Mouse (Mus musculus) stomach, postnatal 0 days (tissue): ENCODE measurements around the gene Nufip1.

ENCODE experiments used
- CTCF ChIP-seq: IDR thresholded peaks from 2 replicates; pipeline ENCODE4 v1.5.1; 2016; ENCODE audit warnings: antibody characterized with exemption, low read depth, mild to moderate bottlenecking, moderate library complexity
- EP300 ChIP-seq: optimal IDR thresholded peaks from 2 replicates; pipeline ENCODE3; 2016; ENCODE audit warnings: antibody characterized with exemption

- TF ChIP-seq CTCF: peak; percentile 91
- TF ChIP-seq EP300: no peak
These were observed 11.4 kb downstream of the Nufip1 start for GRCm38 (mm10) chr14:76121901-76122662.
